Mouse (Mus musculus): Measurements from ENCODE around the gene Mical2.
A peak's percentile ranks its signal among the peaks of the same experiment; 100 is the strongest.

The Mical2 gene

DNA sequence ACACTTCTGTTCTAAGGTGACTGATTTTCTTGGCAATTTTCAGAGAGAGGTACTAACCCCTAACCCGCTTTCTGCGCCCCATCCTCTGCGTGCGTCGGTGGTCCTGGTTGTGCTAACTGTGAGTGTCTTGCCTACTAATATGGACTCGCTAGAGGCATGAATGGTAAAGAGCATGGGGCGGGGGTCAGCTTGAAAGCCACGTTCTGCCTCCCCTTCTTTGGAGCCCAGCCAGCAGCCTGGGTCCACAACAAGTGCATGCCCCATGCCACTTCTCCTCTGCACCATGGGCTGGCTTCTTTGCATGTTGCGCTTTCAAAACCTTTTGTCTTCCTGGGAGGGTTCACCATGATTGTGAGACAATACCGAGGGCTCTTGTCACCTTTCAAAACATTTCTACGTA lies 128.3 kb downstream of the Mical2 start:
- no peak for DNase-seq (ENCODE audit: low spot score in 2 of 2)

DNA sequence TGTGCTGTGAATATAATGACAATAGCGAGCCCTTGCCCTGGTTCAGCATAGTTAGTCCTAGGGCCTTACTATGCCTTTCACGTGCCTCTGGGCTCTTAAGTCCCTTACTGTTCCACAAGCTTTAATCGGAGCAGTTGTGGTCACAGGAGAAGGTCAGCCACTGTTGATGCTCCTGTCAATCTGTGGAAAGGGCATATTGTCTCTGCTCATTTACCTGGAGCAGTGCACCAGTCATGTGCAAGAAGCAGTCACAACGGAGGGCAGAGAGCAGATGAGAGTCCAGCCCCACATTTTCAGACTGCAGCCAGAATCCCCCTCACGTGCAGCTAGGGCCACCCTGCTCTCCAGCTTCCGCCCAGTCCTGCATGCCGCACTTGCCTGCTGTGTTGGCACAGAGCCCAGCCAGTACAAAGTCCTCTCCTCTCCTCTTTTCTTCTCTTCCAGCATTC lies 128.9 kb downstream of the Mical2 start:
- no peak for DNase-seq (ENCODE audit: low spot score in 2 of 2)

DNA sequence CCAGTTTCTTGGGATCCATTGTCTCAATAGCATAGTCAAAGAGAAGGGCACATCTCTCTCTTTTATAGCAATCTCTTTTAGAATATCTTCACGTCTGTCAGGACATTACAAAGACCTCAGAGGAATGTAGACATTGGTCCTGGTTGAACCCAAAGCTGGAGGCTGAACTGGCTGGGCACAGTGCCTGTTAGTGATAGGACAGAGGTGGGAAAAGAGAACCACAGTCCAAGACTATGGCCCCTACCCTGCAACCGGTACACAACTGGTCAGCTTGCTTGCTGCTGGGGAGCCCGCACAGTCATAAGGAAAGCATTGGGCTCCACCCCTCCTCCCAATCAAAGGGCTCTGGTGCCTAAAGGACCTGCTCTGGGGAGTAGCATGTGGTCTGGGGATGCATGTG lies 133.9 kb downstream of the Mical2 start:
- no peak for DNase-seq (ENCODE audit: low spot score in 2 of 2)

GRCm38 (mm10) chr7:112362574-112363200 lies 137.0 kb downstream of the Mical2 start:
- DNase-seq (ENCODE audit: low spot score in 2 of 2), result peak; percentile 32 to 58

- DNase-seq (ENCODE audit: low spot score in 2 of 2), result no peak
Observed at GRCm38 (mm10) chr7:112365864-112366263, 140.2 kb downstream of the Mical2 start.

- DNase-seq (ENCODE audit: low spot score in 2 of 2), result peak; percentile 70 to 85
Observed at GRCm38 (mm10) chr7:112369046-112369445, 143.4 kb downstream of the Mical2 start.

- no peak for DNase-seq (ENCODE audit: low spot score in 2 of 2)
Observed at GRCm38 (mm10) chr7:112369977-112370376, 144.3 kb downstream of the Mical2 start.

DNA sequence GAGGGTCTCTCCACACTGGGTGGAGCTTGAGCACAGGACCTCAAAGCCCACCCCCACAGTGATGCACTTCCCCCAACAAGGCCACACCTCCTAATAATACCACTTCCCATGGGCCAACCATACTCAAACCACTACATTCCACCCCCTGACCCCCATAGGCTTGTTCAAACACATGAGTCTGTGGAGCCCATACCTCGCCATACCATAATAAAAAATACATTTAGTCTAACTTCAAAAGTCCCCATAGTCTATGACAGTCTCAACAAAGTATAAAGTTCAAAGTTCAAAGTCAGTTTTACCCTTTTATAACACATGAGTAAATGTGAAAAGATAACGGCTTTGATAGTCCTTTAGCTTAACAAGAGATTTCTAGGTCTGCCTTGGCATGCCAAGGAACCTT lies 145.7 kb downstream of the Mical2 start:
- DNase-seq (ENCODE audit: low spot score in 2 of 2), result no peak

GRCm38 (mm10) chr7:112374035-112374434 lies 148.4 kb downstream of the Mical2 start:
- no peak for DNase-seq (ENCODE audit: low spot score in 2 of 2)

DNA sequence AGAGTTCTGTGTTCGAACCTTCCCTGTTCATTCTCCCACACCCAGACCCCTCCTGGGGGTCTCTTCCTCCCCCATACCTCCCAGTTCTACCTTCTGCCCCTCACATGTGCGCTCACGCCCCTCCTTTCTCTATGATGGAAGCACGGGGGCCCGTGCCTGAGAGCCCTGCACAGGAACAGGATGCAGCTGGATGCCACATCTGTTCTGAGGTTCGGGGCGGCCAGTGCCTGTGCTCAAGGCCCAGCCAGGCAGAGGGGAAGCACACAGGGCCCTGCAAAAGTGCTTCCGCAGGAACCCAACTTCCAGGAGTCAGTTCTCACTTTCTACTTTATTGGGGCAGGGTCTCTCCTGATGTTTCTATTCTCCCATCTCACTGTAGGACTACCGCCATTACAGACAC lies 149.4 kb downstream of the Mical2 start:
- DNase-seq (ENCODE audit: low spot score in 2 of 2), result no peak

GRCm38 (mm10) chr7:112375900-112376299 lies 150.2 kb downstream of the Mical2 start:
- DNase-seq (ENCODE audit: low spot score in 2 of 2), result no peak

DNA sequence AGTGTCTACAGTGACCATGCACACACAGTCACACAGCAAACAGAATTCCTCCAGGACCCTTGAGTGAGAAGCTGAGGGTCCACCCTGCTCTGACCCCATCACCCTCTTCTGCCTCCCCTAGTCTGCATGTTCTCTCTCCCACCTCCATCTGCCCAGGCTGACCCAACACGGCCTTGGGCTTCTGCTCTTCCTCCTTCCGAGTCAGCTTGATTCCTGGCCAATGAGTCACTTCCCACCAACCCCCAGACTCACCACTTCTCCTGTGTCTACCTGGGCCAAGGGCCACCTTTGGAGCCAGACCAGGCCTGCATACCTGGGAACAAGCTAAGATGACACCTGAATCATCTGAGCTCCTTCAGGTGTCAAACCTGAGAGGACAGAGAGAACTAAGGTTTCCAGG lies 151.0 kb downstream of the Mical2 start:
- DNase-seq (ENCODE audit: low spot score in 2 of 2), result no peak

GRCm38 (mm10) chr7:112377314-112377713 lies 151.7 kb downstream of the Mical2 start:
- DNase-seq (ENCODE audit: low spot score in 2 of 2), result peak in 1 of 2 experiments; percentile 58

DNA sequence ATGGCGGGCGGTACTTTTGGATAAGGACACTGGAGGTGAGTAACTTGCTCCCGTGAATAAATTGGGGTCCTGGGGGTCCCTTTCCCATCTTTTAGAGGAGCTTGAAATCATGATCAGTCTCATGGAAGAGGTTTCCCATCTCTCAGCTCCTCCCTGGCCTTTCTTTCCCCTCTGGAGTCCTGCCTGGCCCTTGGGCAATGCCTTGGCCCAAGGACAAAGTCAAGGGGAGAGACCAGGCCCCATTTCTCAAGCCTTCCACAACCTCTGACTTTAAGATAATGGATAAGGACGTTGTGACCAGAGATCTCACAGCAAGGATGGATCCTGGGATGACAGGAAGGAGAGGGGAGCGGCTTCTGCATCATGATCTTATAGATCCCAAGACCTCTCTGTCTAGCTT lies 152.4 kb downstream of the Mical2 start:
- no peak for DNase-seq (ENCODE audit: low spot score in 2 of 2)

GRCm38 (mm10) chr7:112378476-112378875 lies 152.8 kb downstream of the Mical2 start:
- no peak for DNase-seq (ENCODE audit: low spot score in 2 of 2)

GRCm38 (mm10) chr7:112386521-112386920 lies 160.9 kb downstream of the Mical2 start:
- DNase-seq (ENCODE audit: low spot score in 2 of 2), result no peak

- DNase-seq (ENCODE audit: low spot score in 2 of 2), result no peak
Observed at GRCm38 (mm10) chr7:112387876-112388275, 162.2 kb downstream of the Mical2 start.

- DNase-seq (ENCODE audit: low spot score in 2 of 2), result no peak
Observed at GRCm38 (mm10) chr7:112388363-112388875, 162.8 kb downstream of the Mical2 start.

DNA sequence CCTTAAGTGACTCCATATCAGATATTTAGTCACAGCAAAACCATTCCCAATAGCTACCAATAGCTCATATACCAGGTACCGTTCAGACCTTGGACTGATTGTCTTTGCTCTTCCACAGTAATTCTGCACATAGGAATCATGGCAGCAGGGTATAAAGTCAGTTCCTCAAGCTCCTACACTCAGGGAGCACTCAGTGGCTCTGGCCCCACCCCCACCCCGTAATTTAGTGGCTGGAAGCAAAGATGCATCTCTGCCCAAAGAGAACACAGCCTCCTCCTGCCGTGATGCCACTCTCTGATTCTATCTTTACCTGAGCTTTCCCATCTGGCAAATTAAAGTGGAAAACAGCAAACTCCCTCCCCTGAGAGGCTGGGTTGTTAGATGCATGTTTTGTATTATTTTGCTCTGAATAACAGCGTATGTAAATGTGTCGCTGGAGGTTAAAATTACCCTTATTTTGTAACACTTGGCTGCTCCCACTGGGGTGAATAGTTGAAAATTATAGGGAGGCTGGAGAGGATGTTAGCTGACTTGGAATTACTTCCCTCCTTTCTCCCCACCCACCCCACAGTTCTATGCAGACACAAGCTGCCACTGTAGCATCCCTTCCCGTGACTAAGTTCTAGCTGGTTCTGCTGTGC lies 164.1 kb downstream of the Mical2 start:
- no peak for DNase-seq (ENCODE audit: low spot score in 2 of 2)

- no peak for DNase-seq (ENCODE audit: low spot score in 2 of 2)
Observed at GRCm38 (mm10) chr7:112390252-112390936, 164.7 kb downstream of the Mical2 start.

GRCm38 (mm10) chr7:112390937-112391605 lies 165.4 kb downstream of the Mical2 start:
- DNase-seq (ENCODE audit: low spot score in 2 of 2), result no peak

DNA sequence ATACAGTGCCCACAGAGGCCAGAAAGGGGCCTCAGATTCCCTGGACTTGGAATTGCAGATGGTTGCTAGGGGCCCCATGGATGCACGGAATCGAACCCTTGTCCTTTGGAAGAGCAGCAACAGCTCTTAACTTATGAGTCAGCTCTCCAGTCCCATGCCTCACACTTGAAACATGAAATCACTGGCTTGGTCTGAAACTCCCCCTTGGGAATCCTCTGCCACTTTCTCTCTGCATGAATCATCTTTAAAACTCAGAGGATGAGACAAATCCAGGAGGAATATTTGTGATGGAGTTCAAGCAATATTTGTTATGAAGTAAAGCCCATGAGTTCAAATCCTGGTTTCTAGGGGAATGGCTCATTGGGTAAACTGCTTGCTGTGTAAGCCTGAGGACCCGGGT lies 172.1 kb downstream of the Mical2 start:
- no peak for DNase-seq (ENCODE audit: low spot score in 2 of 2)

All from heart, adult 9 months (tissue).